Mouse (Mus musculus) thymus, adult 2 months (tissue): ENCODE measurements around the gene Banf1. TPM values are rescaled to one million over a fixed set of nuclear protein-coding genes. Genes with fewer than 3 reads are reported as not detected.
A peak's percentile ranks its signal among the peaks of the same experiment; 100 is the strongest.
"Not testable (repeated sequence)": the region's sequence is repeated elsewhere in the genome, so short reads cannot be mapped to it uniquely, and the experiment has no call there.

Source experiments
- DNase-seq: peaks from one replicate; pipeline ENCODE4 v3.0.0; 2021
- H3K27ac ChIP-seq: fragments of 200-500 bp; 2 replicates; pipeline ENCODE4 v1.5.1; 2012; ENCODE audit warnings: low read length, control low read depth; ENCODE audit not compliant: control insufficient read depth, insufficient read depth
- H3K27me3 ChIP-seq: fragments of 200-500 bp; 2 replicates; pipeline ENCODE4 v1.6.1; 2012; ENCODE audit warnings: mild to moderate bottlenecking, low read length, moderate library complexity, mixed read lengths; ENCODE audit not compliant: control insufficient read depth, insufficient read depth
- H3K36me3 ChIP-seq: fragments of 200-500 bp; 2 replicates; pipeline ENCODE4 v1.6.1; 2012; ENCODE audit warnings: mild to moderate bottlenecking, low read length, moderate library complexity; ENCODE audit not compliant: control insufficient read depth, insufficient read depth
- H3K4me1 ChIP-seq: fragments of 200-500 bp; replicated peaks from 2 replicates; pipeline ENCODE4 v1.6.1; 2012; ENCODE audit warnings: low read length; ENCODE audit not compliant: control insufficient read depth, insufficient read depth
- H3K4me3 ChIP-seq: fragments of 200-500 bp; 2 replicates; pipeline ENCODE4 v1.5.1; 2012; ENCODE audit warnings: mild to moderate bottlenecking, low read length, control low read depth, moderate library complexity; ENCODE audit not compliant: control insufficient read depth, insufficient read depth
- CTCF ChIP-seq: fragments of 200-500 bp; IDR thresholded peaks from 2 replicates; pipeline ENCODE4 v1.5.1; 2012; ENCODE audit warnings: mild to moderate bottlenecking, control low read depth, low read length, moderate library complexity, borderline replicate concordance; ENCODE audit not compliant: control insufficient read depth, poor library complexity, insufficient read depth; ENCODE audit errors: extremely low read depth
- POLR2A ChIP-seq: fragments of 200-500 bp; IDR thresholded peaks from 2 replicates; pipeline ENCODE4 v1.6.1; 2012; ENCODE audit warnings: mild to moderate bottlenecking, low read length, control low read depth, moderate library complexity; ENCODE audit not compliant: control insufficient read depth, poor library complexity, insufficient read depth; ENCODE audit errors: extremely low read depth
- WGBS: fragments of 180-500 bp; shearing (Covaris S2); methylation state at CpG from one replicate; pipeline ENCODE4 v1.1.7; 2018; 5-methylcytosine and 5-hydroxymethylcytosine counted together
- polyA plus RNA-seq: library from polyadenylated mRNA; depleted of rRNA; stranded (reverse); fragments of >200 nt; gene quantifications from 2 replicates; pipeline ENCODE4 v1.2.3, GENCODE M21; 2012

Gene Banf1
- polyA plus RNA-seq, 1 experiment: 314 TPM

DNA sequence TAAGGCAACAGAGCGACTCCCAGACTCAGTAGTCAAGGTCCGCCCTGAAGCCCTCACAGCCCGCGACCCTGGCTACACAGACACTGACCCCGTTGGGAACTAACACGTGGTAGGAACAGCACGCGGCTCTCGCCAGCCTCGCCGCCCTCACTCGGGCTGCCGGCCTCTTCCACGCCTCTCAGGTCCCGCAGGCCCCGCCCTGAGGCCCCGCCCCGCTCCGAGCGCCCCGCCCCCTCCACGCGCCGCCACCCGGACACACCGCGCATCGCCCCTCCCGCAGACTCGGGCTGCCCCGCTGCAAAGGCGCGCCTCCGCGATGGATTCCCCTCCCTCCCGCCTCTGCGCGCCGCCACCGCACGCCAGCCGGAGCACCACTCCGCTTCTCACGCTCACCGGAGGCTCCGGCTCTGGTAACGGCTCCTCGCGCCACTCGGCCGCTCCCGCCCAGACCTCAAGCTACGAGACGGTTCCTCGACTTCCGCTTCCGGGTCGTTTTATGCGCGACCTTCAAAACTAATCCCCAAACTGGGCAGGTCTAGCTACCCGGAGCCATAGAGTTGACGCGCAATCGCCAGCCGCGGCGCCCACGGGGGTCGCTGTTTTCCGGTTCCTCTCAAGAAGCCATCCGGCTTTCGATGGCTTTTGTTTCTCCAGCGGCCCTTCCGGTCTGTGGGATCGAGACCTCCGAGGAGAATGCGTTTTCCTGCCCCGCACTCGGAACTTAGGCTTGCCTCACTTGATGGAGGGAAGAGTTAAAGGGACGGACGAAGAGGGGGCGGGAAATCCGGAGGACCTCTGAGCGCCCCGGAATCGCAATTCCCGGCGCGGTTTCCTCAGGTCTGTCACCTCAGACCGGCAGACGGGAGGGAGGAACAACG, 554 bp downstream of the Banf1 start, which contains the start of gene Eif1ad:
Eif1ad (plus strand) TSS at position 567 of the 878 bp plus-strand sequence.
- Histone ChIP-seq H3K27ac (peak within 1 kb of the TSS; percentile 60; the same call in 1 of the 2 replicates), H3K4me1 (peaks cover 26% of the 10 kb centered on the region), H3K36me3 (peaks cover 24% of the 10 kb centered on the region), H3K4me3 (peak within 1 kb of the TSS; percentile 65), H3K27me3 (no peaks in the 10 kb centered on the region)
- under 1% methylated on average over 88 of the region's 92 CpGs for WGBS
- DNase-seq: peak; percentile 89
- TF ChIP-seq POLR2A (peak; percentile 71; the same call in 1 of the 2 replicates), CTCF (peak; percentile 79; the same call in 1 of the 2 replicates)

DNA sequence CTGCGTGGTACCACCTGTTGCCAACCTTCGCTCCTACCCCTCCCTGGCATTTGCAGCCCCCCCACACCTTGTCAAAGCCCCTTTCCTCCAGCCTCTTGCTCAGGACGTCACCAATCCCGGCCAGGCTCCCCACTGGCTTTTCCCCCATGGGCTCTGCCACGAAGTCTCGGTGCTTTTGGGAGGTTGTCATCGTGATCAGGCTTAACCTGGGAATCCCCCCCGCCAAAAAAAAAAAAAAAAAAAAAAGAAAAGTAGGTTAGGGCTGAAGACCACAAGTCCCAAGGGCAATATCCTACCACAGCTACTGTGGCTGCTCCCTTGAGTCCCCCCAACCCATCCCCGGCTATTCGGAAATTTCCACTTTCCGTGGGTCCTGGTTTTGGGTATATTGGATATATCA, 1.2 kb downstream of the Banf1 start:
- peak overlapping the region; percentile 65 for H3K4me3 ChIP-seq
- no peaks in the 10 kb centered on the region for H3K27me3 ChIP-seq
- H3K4me1 ChIP-seq: peaks cover 26% of the 10 kb centered on the region
- TF ChIP-seq CTCF (no peak), POLR2A (no peak)
- H3K36me3 ChIP-seq: peaks cover 21% of the 10 kb centered on the region
- WGBS: 7% methylated on average over 11 of the region's 11 CpGs
- peak; percentile 9 for DNase-seq
- H3K27ac ChIP-seq: no peak overlapping the region

DNA sequence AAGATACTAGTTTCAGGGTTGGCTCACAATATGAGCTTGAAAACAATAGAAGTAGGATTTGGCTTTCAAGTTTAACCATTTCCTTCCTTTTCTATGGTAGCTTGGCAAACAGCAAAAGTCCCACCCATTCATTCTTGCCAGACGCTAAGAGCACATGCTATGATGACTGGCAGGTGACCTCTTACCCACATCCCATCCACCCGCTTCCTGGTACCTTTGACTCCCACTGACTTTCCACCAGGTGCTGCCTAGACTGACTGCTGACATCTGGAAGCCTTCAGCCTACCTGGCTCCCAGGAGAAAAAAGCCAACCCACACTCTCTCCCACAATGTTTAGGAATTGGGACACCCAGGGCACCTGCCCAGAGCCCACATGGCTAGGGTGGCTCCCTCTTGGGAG, 2.8 kb downstream of the Banf1 start:
- no peak overlapping the region for H3K4me3 ChIP-seq
- 7% methylated on average over 2 of the region's 2 CpGs for WGBS
- no peak for TF ChIP-seq CTCF
- no peak for TF ChIP-seq POLR2A
- H3K27me3 ChIP-seq: no peaks in the 10 kb centered on the region
- no peak for DNase-seq
- no peak overlapping the region for H3K27ac ChIP-seq
- peaks cover 26% of the 10 kb centered on the region for H3K4me1 ChIP-seq
- H3K36me3 ChIP-seq: peaks cover 5% of the 10 kb centered on the region; the same call in 1 of the 2 replicates

DNA sequence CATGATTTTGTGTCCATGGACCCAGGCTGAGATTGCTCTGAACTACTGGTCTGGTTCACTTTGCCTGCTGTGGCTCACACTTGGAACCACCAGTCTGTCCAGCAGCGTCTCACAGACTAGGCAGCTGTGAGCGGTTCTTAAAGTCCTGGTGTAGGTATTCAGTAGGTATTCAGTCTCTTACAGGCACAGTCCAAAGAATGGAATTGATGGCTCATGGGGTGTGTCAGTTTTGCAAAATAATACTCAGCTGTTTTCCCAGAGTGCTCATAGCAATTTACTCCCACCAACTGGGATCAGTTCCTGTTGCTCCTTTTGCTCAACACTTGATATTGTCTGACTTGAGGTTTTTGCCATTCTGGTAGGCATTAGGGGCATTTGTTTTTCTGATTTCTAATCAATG, 4.8 kb downstream of the Banf1 start:
- DNase-seq: no peak
- no peak overlapping the region for H3K27ac ChIP-seq
- no peak for TF ChIP-seq CTCF
- 98% methylated on average over 2 of the region's 2 CpGs for WGBS
- no peaks in the 10 kb centered on the region for H3K36me3 ChIP-seq
- H3K4me1 ChIP-seq: peaks cover 16% of the 10 kb centered on the region
- no peak overlapping the region for H3K4me3 ChIP-seq
- H3K27me3 ChIP-seq: no peaks in the 10 kb centered on the region

DNA sequence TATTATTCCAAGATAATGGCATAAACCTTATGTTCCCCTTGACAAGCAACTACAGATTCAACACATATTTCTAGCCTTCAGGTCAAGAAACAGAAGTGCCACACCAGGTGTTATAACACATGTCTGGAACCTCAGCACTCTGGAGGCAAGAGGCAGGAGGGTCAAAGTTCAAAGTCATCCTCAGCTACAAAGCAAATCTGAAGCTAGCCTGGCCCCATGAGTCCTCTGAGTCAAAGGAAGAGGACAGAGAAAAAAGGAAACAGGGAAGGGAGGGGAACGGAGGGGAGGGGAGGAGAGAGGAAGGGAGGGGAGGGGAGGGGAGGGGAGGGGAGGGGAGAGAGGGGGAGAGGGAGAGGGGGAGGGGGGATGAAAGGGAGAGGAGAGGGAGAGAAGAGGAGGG, 10.9 kb downstream of the Banf1 start:
- no CpG with 5 or more reads among the region's 1 CpGs for WGBS
- no peak overlapping the region for H3K27ac ChIP-seq
- TF ChIP-seq CTCF (no peak), POLR2A (no peak)

DNA sequence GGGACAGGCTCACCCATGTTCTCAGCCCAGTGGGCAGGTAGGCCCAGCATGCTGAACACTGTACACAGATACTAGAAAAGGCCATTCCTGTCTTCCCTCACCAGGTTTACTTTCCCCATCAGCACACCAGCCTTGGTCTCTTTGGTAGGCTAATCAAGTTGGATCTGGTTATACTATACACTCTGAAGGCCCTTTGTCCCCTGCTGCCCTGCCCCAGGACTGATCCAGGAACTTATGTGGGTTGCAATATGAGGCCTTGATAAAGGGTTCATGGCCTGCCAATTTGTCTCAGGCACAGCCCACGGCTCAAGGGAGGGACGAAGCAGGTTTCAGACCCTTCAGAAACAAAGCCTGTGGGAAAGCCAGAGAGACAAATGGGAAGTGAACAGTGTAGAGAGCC, 13.4 kb downstream of the Banf1 start:
- Histone ChIP-seq H3K4me1 (peaks cover 6% of the 10 kb centered on the region), H3K27ac (no peak overlapping the region), H3K27me3 (no peaks in the 10 kb centered on the region), H3K36me3 (no peaks in the 10 kb centered on the region), H3K4me3 (no peak overlapping the region)
- WGBS: 87% methylated on average over 2 of the region's 2 CpGs
- DNase-seq: no peak
- TF ChIP-seq POLR2A (no peak), CTCF (no peak)

More for the DNA sequence above, 10.9 kb downstream of the Banf1 start:
- Histone ChIP-seq H3K4me3 (no peak overlapping the region), H3K27me3 (no peaks in the 10 kb centered on the region), H3K36me3 (no peaks in the 10 kb centered on the region), H3K4me1 (no peaks in the 10 kb centered on the region)
- DNase-seq: no peak

DNA sequence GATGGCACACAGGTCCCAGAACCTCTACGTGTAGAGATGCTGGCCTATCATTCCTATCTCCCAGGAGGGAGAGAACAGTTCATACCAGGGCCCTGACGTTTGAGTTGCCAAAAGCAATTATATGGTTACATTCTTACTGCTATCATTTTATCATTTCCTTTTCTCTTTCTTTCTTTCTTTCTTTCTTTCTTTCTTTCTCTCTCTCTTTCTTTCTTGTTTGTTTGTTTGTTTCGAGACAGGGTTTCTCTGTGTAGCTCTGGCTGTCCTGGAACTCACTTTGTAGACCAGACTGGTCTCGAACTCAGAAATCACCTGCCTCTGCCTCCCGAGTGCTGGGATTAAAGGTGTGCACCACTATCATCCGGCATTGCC, 17.5 kb downstream of the Banf1 start, which contains the start of gene Cst6:
Cst6 (minus strand) TSS at position 73 of the 372 bp plus-strand sequence.
- not testable (repeated sequence) for DNase-seq, H3K36me3 ChIP-seq, H3K27me3 ChIP-seq, H3K27ac ChIP-seq
- WGBS: 85% methylated on average over 6 of the region's 6 CpGs
- Histone ChIP-seq H3K4me1 (peaks cover 11% of the 10 kb centered on the region), H3K4me3 (peak within 1 kb of the TSS; percentile 43)
